Mouse (Mus musculus) left cerebral cortex, adult 8-10 months (tissue): ENCODE results near the gene Chek2. TPM values are rescaled to one million over a fixed set of nuclear protein-coding genes. Genes with fewer than 3 reads are reported as not detected.
"Not testable (repeated sequence)": the region's sequence is repeated elsewhere in the genome, so short reads cannot be mapped to it uniquely, and the experiment has no call there.

ENCODE experiments used
- DNase-seq, 2 experiments: peaks; one replicate each; pipeline ENCODE4 v3.0.0; 2022; ENCODE audit warnings: low spot score in 2 of 2
- total RNA-seq, 4 experiments: library from RNA; stranded (reverse); gene quantifications; 2 replicates each; pipeline ENCODE4 v1.2.4; 2022

Chek2 gene
- total RNA-seq, result 1 to 10 TPM; 1.3 to 1.9 (median 1.6) TPM

DNA sequence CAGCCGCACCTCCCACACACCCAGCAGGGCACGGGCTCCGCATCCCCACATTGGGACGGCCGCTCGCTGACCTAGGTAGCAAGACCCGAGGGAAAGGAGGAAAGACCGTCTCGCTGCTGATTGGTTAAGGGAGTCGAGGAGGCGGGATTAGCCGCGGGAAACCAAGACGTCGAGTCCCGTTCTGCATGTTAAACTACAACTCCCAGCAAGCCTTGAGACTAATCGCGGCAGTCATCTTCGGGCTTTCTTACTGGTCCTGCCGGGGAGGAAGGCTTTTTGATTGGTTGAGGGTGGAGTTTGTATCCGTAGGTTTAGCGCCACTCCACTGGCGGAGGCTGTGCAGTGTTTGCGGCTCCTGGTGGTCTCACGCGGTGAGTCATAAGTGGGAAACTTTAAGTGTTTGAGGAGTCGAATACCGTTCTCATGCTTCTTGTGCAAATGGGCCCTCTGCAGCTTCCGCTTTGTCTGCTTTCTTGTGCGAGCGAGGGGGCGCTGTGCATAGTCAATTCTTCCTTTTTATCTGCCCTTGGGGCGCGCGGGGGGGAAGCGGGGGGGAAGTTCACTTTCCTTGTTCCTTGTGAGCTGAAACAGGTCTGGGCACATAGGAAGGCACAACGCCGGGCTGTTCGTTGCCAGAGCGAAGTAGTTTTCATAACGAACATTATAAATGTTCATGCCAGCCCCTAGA lies at the start of gene Chek2, which contains the start of gene Hscb:
Gene Chek2, plus strand, starts transcription at position 302 of the 688 bp plus-strand sequence.
Gene Hscb, minus strand, starts transcription at position 100 of the 688 bp plus-strand sequence.
- peak; percentile 95 to 98 for DNase-seq

DNA sequence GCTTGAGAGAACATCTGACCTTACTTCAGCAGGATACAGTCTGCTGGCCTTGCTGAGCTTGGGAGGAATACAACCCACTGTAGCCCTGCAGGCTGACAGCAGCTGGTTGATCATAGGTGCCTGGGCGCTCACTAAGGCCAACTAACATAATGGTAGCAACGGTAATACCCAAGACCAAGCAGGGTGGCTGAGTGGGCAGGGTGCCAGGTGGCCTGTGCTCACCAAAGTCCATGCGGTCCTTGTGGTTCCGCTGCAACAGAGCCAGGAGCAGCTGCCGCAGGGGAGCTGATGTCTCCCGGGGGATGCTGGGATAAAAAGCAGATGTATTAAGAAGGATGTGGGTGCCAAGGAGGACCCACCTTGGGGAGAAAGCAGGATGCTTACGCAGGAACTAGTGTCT lies 45.4 kb upstream of the Chek2 start:
- DNase-seq, result no peak

- DNase-seq, result no peak
These were observed 42.1 kb upstream of the Chek2 start for GRCm38 (mm10) chr5:110797696-110798095.

DNA sequence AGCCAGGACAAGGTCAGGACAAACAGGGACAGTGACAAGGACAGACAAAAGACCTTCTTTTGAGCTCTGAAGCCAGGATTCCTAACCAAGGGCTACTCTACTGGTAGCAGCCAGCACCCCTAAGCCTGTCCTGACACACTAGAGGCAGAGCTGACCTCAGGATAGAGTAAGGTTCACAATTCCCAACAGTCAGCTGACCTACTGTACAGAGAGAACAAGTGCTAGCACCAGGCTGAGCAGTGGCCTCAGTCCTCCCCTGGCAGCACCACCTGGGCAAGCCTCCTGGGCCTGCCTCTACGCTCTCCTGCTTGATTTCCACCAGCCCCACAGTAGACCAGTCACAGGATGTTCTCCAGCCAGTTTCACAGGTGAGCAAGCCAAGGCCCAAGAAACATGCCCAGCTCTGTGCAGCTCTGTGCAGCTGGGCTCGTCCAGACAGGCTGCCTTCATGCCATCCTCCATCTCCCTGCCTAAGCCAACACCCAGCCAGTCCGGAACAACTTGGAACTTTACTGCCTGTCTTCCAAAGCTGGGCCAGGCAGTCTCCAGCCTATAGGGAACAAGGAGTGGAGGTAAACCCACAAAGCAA lies 38.6 kb upstream of the Chek2 start:
- DNase-seq, result no peak

DNA sequence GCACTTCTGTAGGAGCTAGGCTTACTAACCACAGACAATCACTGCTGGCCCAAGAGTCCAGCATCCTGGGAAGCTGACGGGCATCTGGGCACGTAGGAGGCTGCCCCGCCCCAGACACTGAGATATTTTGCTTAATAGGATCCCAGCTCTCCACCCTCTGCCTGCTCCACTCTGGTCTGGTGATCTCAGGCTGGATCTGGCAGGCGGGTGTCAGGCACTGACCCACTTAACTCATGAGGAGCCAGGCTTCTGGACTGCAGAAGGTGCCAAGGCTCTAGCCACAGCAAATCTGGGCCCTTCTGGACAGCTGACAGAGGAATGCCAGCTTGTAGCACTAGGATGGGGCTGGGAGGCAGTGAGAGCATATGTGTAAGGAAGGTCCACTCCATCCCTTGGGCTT lies 37.6 kb upstream of the Chek2 start:
- DNase-seq, result no peak

DNA sequence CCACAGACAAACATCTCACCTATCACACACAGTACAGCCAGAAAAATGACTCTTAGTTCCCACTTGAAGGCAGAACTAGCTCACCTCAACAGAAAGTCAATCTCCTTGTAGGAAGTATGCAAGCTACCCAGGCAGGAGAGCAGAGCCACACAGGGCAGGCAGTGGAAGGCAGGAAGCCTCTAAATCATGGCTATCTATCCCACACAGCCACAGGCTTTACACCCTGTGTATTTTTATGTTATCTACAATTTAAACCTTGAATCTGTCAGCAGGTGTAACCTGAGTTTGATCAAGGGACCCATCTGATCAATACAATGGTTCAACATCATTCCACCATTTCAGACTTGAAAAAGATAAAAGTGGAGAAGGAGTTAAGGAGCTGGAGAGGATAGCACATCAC lies 37.0 kb upstream of the Chek2 start:
- no peak for DNase-seq

DNA sequence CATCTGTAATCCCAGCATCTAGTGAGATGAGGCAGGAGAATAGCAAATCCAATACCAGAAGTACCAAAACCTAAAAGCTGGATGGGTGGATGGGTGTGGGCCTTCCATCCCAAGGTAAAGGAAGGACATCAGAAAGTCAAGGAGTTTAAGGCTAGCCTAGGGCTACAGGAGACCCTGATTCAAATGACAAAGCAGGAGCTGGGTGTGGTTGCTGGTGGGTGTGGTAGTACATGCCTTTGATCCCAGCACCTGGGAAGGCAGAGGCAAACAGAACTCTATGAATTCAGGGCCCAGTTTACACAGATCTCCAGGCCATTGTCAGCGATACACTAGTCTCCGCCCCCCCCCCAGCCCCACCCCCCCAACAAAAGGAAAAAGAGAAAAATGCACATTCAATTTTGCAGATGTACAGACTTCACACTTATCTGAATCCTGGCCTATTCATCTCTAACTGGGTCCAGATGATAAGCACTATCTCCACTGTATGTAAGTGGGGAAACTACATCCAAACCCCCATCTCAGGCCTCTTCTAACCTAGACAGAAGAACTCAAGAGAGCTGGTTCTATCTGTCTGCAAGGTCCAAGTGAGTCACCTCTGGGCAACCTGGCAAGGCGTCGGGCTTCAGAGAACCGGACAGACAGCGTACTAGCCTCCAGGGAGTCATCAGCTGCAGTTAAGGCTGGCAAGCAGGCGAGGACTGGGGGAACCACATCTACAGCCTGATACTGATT lies 35.6 kb upstream of the Chek2 start:
- no peak for DNase-seq

GRCm38 (mm10) chr5:110806154-110806553 lies 33.6 kb upstream of the Chek2 start:
- no peak for DNase-seq

DNA sequence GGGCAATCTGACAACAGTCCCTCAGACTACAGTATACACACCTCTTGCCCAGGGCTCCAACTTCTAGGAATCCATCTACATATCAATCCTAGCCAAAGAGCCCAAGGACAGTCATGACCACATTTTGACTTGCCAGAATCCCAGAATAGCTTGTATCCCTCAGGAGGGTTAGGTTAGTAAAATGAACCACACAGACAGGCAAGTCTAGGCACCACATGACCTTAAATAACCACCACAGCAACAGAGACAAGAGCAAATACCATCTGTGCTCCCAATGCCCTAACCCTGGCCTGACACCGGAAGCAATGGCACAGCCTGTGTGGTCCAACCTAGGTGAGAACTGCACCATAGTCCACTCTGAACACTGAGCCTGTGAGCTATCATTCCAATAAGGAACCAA lies 33.1 kb upstream of the Chek2 start:
- DNase-seq, result no peak

GRCm38 (mm10) chr5:110807453-110807852 lies 32.3 kb upstream of the Chek2 start:
- no peak for DNase-seq

- DNase-seq, result peak; percentile 61 to 78
These were observed 31.6 kb upstream of the Chek2 start for GRCm38 (mm10) chr5:110808061-110808631.

DNA sequence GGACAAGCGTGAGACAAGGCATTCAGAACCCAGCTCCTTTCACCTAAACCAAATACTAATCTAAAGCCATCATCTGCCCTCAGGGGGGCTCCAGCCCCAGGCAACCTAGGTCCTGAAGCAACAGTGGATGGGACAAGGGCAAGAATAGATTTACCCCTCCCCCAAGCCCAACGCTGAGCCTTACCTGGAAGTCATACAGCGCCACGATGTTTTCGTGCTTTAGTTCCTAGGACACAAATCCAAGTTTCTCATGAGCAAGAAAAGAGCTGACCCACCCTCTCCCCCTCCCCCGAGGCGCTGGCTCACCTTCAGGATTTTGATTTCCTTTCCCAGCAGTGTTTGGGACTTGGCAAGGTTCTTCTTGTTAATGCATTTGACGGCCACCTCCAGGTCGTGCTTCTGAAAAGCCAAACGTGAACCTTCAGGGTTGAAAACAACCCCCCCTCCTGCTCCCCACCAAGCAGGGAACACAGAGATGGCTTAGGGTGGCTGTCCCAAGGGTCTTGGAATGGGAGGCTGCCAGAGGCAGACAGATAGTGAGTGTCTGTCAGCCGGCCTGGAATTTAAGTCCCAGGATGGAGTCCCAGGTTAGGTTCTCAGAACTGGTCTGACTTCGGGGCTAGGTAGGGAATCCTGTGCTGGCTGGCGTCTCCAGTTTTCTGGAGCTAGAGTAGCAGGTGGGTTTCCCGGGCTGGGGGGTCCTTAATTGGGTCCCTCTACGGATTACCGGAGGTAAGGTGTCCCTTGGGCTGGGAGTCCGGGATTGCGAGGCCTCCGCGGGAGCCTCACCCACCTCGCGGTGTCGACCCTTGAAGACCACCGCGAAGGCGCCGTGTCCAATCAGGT lies 30.7 kb upstream of the Chek2 start:
- DNase-seq, result peak in 1 of 2 experiments; percentile 25

DNA sequence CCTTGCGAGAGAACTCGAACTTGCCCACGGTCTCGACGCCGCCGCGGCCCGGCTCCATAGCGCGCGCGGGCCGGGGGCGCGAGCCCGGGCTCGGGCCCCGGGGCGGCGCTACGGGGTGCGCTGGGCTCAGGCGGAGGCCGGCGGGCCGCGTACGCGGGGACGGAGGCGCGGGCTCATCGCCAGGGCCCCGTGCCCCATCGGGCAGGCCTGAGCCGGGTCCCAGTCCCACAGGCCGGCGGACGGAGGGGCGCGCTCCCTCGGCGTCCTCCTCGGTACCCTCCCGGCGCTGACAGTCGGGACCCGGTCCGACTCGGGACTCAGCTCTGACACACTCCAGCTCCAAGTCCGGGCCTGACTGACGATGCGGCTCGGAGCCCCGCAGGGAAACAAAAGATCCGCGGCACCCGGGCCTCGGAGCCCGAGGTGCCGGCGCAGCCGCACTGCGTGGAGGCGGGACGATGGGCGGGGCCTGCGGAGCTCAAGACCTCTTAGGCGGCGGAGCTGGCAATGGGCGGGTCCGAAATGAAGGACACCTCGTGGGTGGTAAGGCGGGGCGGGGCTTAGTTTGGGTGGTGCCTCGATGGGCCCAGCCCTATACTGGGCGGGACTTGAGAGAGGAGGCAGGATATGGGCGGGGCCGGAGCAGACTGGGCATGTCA lies 30.0 kb upstream of the Chek2 start, which contains the start of gene Ulk1:
Gene Ulk1, minus strand, starts transcription at position 431 of the 659 bp plus-strand sequence.
- peak; percentile 93 to 99 for DNase-seq

GRCm38 (mm10) chr5:110824421-110824820 lies 15.4 kb upstream of the Chek2 start:
- no peak for DNase-seq

DNA sequence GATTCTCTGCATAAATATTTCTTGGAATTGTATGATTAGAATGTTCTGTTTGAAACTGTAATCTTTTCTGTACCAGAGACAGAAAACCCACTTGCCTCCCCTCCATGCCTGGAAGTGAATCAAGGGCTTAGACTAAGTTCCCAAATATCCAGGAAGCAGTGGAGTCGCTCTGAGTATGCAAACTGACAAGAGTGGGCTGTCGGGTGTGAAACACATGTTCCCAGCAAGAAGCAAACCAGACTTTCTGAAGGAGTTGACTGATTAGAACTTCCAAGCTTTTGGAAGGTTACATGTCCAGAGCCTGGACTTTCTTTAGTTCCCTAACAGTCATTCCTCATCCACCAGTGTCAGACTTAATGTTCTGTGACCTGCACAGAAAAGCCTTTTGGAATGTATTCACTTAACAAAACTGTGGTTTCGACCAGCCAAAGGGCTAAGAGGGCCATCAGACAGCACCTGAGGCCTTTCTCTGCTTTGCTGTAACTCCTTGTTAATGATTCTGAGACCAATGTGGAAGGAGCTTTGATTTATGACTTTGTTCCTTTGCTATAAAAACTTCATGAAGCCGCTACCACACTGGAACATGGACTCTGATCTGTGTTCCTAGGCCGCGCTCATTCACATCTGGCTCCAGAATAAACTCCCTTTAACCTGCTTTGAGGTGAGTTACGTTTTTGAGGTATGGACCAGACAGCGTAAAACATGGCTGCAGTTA lies 12.8 kb upstream of the Chek2 start:
- no peak for DNase-seq

DNA sequence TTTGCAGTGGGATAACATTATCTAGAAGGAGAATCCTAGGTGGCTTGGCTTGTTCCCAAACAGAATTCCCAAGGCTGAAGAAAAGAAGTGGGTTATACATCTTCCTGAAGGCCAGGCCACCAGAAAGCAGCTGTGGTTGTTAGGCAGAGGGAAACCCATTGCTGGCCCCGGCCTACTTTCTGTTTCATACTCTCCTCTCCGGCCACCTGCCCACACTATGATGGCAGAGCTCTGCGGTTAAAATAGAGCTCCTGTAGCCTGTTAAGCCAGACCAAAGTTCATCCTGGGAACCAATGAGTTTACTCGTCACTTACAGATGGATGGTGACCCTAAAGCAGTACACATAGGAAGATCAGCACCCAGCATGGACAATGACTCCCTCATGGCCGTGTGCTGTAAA lies 12.2 kb upstream of the Chek2 start:
- no peak for DNase-seq

- DNase-seq, result no peak
These were observed 8.6 kb upstream of the Chek2 start for GRCm38 (mm10) chr5:110831036-110831720.

- DNase-seq, result peak in 1 of 2 experiments; percentile 12
These were observed 3.8 kb upstream of the Chek2 start for GRCm38 (mm10) chr5:110835959-110836358.

GRCm38 (mm10) chr5:110838016-110838415 lies 1.8 kb upstream of the Chek2 start:
- DNase-seq, result not testable (repeated sequence)
